Mouse (Mus musculus) liver, embryonic 14.5 days (tissue): Measurements from ENCODE around the gene Zfhx2.
"Not testable (repeated sequence)": the region's sequence is repeated elsewhere in the genome, so short reads cannot be mapped to it uniquely, and the experiment has no call there.

Experiments
- CTCF ChIP-seq: IDR thresholded peaks from 2 replicates; pipeline ENCODE4 v1.5.1; 2016; ENCODE audit warnings: antibody characterized with exemption, low read depth, control low read depth
- EP300 ChIP-seq: IDR thresholded peaks from 2 replicates; pipeline ENCODE4 v1.6.1; 2016; ENCODE audit warnings: antibody characterized with exemption, low read depth

- not testable (repeated sequence) for TF ChIP-seq EP300, CTCF
Measured at GRCm38 (mm10) chr14:55043694-55044093, 48.4 kb downstream of the Zfhx2 start.
